Mouse (Mus musculus) v-Abl transformed pro-B cells (cell line): ENCODE data around the gene Sept9.
"Not testable (repeated sequence)": the region's sequence is repeated elsewhere in the genome, so short reads cannot be mapped to it uniquely, and the experiment has no call there.

ENCODE experiments used
- in situ Hi-C, 2 experiments: fragments of 400-800 bp; cut with MboI; formaldehyde crosslinking; loops; one replicate each; pipeline ENCODE4 v1.15.1; 2025; ENCODE audit not compliant: unreplicated experiment in 2 of 2

Sept9 gene

DNA sequence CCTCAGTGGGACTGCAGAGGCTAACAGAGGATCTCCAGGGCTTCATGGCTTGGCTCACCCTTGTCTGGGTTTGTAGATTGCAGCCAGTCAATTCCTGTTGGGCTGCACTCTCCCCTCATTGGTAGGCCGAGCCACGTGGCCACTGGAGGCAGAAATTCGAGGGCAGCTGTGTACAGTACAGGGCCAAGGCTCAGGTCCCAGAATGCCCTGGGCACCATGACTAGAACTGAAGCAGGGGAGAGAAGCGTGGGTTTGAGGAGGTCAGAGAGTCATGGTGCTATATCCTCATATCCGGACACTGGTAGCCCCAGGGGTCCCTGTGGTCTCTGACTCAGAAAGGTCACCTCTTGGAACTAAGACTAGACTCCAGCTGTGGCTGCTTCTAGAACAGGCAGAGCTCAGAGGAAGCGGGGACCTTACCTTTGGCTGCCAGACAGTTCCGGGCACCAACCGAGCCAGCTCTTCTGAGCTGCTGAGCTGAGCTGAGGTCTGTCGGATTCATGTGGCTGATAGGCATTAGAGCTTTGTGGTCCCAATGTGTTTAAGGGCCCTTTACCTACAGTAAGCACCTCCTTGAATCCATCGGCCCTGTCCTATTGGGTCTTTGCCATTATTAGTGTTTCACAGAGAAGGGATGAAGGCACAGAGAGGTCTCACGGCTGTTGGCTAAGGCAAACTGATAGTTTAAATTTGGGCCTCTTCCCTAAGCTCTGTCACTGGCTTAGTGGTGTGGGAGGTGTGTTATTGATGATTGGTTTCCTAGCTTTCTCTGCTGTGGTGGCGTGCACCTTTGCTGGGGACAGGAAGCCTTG, 119.5 kb downstream of the Sept9 start:
- in situ Hi-C loops, result no loop called here

- in situ Hi-C loops, result no loop called here
Measured at GRCm38 (mm10) chr11:117319543-117320335, 120.3 kb downstream of the Sept9 start.

- in situ Hi-C loops, result no loop called here
Measured at GRCm38 (mm10) chr11:117320482-117320881, 121.0 kb downstream of the Sept9 start.

DNA sequence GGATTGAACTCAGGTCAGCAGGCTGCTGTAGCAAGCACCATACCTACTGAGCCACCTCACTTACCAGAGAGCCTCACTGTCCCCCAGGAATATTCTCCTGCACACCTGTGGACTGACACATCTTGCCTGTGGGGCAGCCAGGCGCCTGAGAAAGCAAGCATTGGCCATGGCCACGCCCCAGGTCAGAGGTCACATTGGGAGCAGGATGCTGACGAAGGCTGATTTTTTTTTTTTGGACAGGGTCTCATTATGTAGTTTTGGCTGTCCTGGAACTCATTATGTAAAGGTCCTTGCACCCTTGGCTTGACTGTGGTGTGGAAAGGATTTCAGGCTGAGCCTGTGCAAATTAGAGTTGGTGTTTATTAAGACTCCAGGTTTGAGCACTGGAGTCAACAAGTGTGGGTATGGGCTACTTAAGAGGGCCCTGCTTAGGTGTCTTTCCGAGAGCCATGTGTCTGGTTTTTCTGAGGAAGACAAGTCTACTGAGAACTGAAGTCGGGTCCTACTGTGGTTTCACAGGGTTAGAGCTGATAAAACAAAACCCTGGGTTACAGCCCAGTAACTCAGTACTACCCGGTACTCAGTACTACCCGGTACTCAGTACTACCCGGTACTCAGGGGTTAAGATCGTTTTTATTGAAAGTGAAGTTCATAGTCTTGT, 122.0 kb downstream of the Sept9 start:
- in situ Hi-C loops, result no loop called here

GRCm38 (mm10) chr11:117322311-117322710, 122.8 kb downstream of the Sept9 start:
- in situ Hi-C loops, result no loop called here

DNA sequence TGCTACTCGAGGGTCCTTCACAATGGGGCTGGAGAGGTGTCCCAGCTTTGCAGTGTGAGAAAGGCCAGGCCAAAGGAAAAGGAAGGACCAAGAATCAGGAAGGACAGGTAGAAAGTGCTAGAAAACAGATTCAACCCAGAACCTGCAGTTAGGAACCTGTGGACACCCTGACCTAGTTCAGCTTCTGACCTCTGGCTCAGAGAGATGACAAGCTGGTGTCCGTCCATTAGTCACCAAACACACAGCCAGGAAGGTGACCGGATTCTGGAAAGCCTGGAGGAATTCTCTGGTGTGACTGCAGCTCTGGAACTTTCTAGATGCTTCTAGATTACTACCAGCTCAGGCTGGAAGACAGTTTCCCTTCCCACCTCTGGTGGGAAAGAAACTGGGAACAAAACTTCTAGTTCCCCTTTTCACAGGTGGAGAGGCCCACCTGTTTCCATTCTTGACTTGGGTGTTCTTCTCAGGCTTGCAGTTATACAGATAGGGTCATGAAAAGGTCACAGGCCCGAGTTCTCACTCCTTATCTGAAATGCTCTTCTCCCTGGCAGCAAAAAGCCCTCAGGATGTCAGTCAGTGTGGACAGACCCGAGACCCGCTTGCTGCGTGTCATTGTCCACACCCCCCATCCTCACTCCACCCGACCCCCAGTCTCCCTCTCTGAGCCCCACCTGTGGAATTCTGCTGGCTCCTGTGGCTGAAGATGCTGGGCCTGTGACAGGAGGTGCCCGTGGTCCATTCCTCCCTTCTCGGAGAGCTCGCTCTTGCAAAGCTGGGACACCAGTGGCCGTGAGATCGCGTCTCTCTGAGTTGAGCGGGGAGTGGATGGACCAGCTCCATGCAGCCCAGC, 123.5 kb downstream of the Sept9 start:
- in situ Hi-C loops, result no loop called here

GRCm38 (mm10) chr11:117323976-117324574, 124.6 kb downstream of the Sept9 start:
- in situ Hi-C loops, result no loop called here

GRCm38 (mm10) chr11:117324718-117325117, 125.3 kb downstream of the Sept9 start:
- in situ Hi-C loops, result not testable (repeated sequence)

GRCm38 (mm10) chr11:117325131-117325467, 125.6 kb downstream of the Sept9 start:
- in situ Hi-C loops, result no loop called here

- in situ Hi-C loops, result no loop called here
Measured at GRCm38 (mm10) chr11:117325468-117326139, 126.1 kb downstream of the Sept9 start.

- in situ Hi-C loops, result no loop called here
Measured at GRCm38 (mm10) chr11:117326140-117326725, 126.8 kb downstream of the Sept9 start.

DNA sequence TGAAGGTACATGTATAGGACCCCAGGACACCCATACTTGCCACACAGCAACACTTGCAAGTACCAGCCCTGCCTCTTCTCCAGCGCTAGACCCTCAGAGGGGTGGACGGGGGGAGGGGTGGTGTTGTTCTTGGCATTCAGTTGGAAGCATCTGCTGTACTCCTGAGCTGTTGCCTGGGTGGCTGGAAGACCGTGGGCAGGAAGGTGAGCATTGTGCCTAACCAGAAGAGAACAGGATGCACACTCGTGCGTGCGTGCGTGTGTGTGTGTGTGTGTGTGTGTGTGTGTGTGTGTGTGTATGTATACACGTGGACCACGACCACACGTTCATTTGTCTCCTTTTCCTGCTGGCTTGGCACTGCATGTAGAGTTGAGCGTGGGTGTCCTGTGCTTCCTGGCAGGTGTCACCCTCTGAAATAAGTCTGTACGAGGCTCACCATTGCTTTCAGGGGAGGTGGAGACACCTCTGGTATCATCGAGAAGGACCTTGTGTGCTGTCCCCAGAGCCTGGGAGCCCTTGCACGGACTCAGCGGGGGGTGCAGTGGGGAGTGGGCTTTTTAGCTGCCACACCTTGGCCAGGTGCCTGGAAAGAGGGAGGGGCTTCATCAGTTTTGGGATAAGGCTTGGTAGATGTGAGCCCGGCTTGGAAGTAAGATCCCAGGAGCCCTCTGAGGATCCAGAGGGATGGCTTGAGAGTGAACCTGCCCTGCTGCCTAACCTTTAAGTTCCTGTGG, 127.6 kb downstream of the Sept9 start:
- in situ Hi-C loops, result no loop called here

DNA sequence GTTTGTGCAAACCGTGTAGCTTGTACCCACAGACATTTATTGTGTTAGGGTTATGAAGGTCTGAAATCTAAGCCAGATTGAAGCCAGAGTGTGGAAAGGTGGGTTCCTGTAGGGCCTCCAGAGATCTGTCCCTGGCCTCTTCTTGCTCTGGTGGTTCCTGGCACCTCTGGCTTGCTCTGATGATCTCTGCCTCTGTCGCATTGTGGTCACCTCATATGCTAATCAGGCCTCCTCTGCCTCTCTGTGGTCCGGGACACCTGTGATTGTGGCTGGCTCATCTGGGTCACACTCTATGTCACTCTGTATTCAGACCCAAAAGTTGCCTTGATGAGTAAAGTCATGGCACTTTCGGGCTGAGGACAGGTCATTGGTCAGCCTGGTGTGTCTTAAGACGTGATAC, 128.2 kb downstream of the Sept9 start:
- in situ Hi-C loops, result no loop called here

- in situ Hi-C loops, result loop anchor here in 1 of 2 experiments (10.0 kb wide), 1 partner anchor 716 kb away; no protein-coding TSS in a partner anchor
Measured at GRCm38 (mm10) chr11:117330076-117330950, 130.9 kb downstream of the Sept9 start.

GRCm38 (mm10) chr11:117330951-117331254, 131.4 kb downstream of the Sept9 start:
- in situ Hi-C loops, result loop anchor here in 1 of 2 experiments (10.0 kb wide), 1 partner anchor 716 kb away; no protein-coding TSS in a partner anchor

DNA sequence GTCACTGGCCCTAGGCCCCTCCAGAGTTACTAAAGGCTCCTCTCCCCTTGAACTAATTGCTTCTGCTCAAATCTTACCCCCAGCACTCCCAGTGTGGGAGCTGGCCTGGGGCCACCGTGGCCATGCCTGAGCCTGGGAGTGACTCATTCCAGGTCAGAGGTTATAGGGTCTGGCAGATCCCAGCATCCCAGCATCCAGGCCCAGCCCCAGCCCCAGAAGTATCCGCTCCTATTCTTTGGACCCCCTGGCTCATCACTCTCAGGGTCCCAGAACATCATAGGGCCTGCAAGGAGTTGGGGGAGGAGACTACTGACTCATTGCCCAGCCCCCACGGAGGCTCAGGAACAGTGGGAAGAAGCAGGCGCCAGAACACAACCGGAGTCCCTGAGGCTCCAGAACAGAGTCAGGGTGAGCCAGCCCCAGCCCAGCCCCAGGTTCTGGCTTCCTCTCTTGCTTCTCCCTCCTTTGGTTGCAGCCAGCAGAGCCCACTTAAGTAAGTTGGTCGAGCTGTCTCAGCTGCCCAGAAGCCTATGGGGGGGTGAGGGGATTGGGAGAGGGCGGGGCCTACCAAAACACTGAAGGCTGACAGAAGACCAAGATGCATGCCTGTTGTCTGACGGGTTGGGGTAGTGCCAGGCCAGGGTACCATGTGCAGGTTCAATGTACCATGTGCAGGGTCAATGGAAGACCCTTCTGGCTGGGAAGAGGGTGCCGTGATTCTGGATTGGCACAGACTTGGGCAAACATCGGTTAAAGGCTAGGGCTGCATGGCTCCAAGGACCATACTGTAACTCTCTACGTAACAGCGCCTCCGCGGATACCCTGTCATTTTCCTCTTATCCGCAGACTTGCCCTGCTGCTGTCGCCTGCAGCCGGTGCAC, 132.1 kb downstream of the Sept9 start:
- in situ Hi-C loops, result loop anchor here in 1 of 2 experiments (10.0 kb wide), 1 partner anchor 717 kb away; no protein-coding TSS in a partner anchor
